Mouse (Mus musculus) stomach, postnatal 0 days (tissue): ENCODE measurements around the gene Cmip.

Experiments
- CTCF ChIP-seq: IDR thresholded peaks from 2 replicates; pipeline ENCODE4 v1.5.1; 2016; ENCODE audit warnings: antibody characterized with exemption, low read depth, mild to moderate bottlenecking, moderate library complexity
- EP300 ChIP-seq: optimal IDR thresholded peaks from 2 replicates; pipeline ENCODE3; 2016; ENCODE audit warnings: antibody characterized with exemption

GRCm38 (mm10) chr8:117507703-117508102, 250.8 kb downstream of the Cmip start:
- TF ChIP-seq CTCF (no peak), EP300 (no peak)
